Mouse (Mus musculus): ENCODE measurements around the gene Gm10447. TPM values are rescaled to one million over a fixed set of nuclear protein-coding genes. Genes with fewer than 3 reads are reported as not detected.

Gm10447 gene
- polyA plus RNA-seq, 1 experiment from 2014 or later, result not detected

GRCm38 (mm10) chr11:53413871-53414270 is 43.0 kb downstream of the Gm10447 start:
- no peak overlapping the region for H3K4me3 ChIP-seq
- no peak overlapping the region for H3K27ac ChIP-seq (replicated peaks)
- 95% methylated on average over 4 of the region's 4 CpGs for WGBS
- no peak for ATAC-seq (ENCODE audit: low FRiP score, low read depth)
- H3K36me3 ChIP-seq, result peaks cover 83% of the 10 kb centered on the region
- H3K27me3 ChIP-seq, result no peaks in the 10 kb centered on the region
- no peak overlapping the region for H3K9ac ChIP-seq
- no peaks in the 10 kb centered on the region for H3K9me3 ChIP-seq
- H3K4me1 ChIP-seq (replicated peaks), result no peaks in the 10 kb centered on the region
- no peak overlapping the region for H3K4me2 ChIP-seq

- Histone ChIP-seq H3K4me3 (no peak overlapping the region), H3K4me2 (no peak overlapping the region), H3K27ac (replicated peaks) (no peak overlapping the region), H3K27me3 (no peaks in the 10 kb centered on the region), H3K36me3 (peaks cover 79% of the 10 kb centered on the region), H3K9ac (no peak overlapping the region), H3K4me1 (replicated peaks) (no peaks in the 10 kb centered on the region), H3K9me3 (no peaks in the 10 kb centered on the region)
- ATAC-seq (ENCODE audit: low FRiP score, low read depth), result no peak
Measured at GRCm38 (mm10) chr11:53411738-53412137, 45.2 kb downstream of the Gm10447 start.

Small RNA genes lying within 50 kb of the gene (microRNA-seq; reads per million reads assigned to microRNA genes)
- not detected for gene Mir6920

Other genes with a start within 250 kb of the Gm10447 start
- gene Hspa4, start 156.7 kb downstream of the Gm10447 start, polyA plus RNA-seq (2015; fragmentation: Nextera tagmentation; extraction: Ambion mirVana), result 45.3 and 46.9 TPM in 2 replicates
- 15.0 and 15.1 TPM in 2 replicates for gene Zcchc10, start 132.4 kb downstream of the Gm10447 start, polyA plus RNA-seq (2015; fragmentation: Nextera tagmentation; extraction: Ambion mirVana)
- gene Aff4, start 106.3 kb downstream of the Gm10447 start, polyA plus RNA-seq (2015; fragmentation: Nextera tagmentation; extraction: Ambion mirVana), result 43.9 and 63.2 TPM in 2 replicates
- gene Leap2, start 33.9 kb downstream of the Gm10447 start, polyA plus RNA-seq (2015; fragmentation: Nextera tagmentation; extraction: Ambion mirVana), result 0.52 TPM in 1 of 2 replicates, not detected in the other
- 797 and 823 TPM in 2 replicates for gene Uqcrq, start 26.3 kb downstream of the Gm10447 start, polyA plus RNA-seq (2015; fragmentation: Nextera tagmentation; extraction: Ambion mirVana)
- gene Gdf9, start 26.1 kb downstream of the Gm10447 start, polyA plus RNA-seq (2015; fragmentation: Nextera tagmentation; extraction: Ambion mirVana), result 2.9 and 3.2 TPM in 2 replicates
- gene Shroom1, start 95 bp upstream of the Gm10447 start, polyA plus RNA-seq (2015; fragmentation: Nextera tagmentation; extraction: Ambion mirVana), result 3.5 TPM in 2 replicates
- not detected in 2 replicates for gene Gm9837, start 13.4 kb upstream of the Gm10447 start, polyA plus RNA-seq (2015; fragmentation: Nextera tagmentation; extraction: Ambion mirVana)
- gene Gm9945, start 23.1 kb upstream of the Gm10447 start, polyA plus RNA-seq (2015; fragmentation: Nextera tagmentation; extraction: Ambion mirVana), result 0.38 TPM in 1 of 2 replicates, not detected in the other
- 1.3 and 1.6 TPM in 2 replicates for gene Sowaha, start 23.2 kb upstream of the Gm10447 start, polyA plus RNA-seq (2015; fragmentation: Nextera tagmentation; extraction: Ambion mirVana)
- gene Sept8, start 62.1 kb upstream of the Gm10447 start, polyA plus RNA-seq (2015; fragmentation: Nextera tagmentation; extraction: Ambion mirVana), result 18.6 and 20.7 TPM in 2 replicates
- gene Kif3a, start 110.3 kb upstream of the Gm10447 start, polyA plus RNA-seq (2015; fragmentation: Nextera tagmentation; extraction: Ambion mirVana), result 318 and 324 TPM in 2 replicates
- gene Il4, start 161.6 kb upstream of the Gm10447 start, polyA plus RNA-seq (2015; fragmentation: Nextera tagmentation; extraction: Ambion mirVana), result 3.6 and 5.8 TPM in 2 replicates
- not detected in 2 replicates for gene Il13, start 177.6 kb upstream of the Gm10447 start, polyA plus RNA-seq (2015; fragmentation: Nextera tagmentation; extraction: Ambion mirVana)

All from hindbrain, embryonic 15.5 days (tissue).